Mouse (Mus musculus): ENCODE measurements at regions not wholly inside any gene's neighbourhood (a gene's known extent, or its start where the extent isn't known, plus 50 kb on each side); places are given as distances from the start of the nearest gene placed in this dataset.

- Histone ChIP-seq H3K4me2 (replicated peaks) (no peak overlapping the region), H3K4me1 (replicated peaks) (no peaks in the 10 kb centered on the region), H3K9me3 (no peaks in the 10 kb centered on the region), H3K36me3 (no peaks in the 10 kb centered on the region), H3K9ac (no peak overlapping the region), H3K27ac (no peak overlapping the region), H3K4me3 (replicated peaks) (no peak overlapping the region), H3K27me3 (replicated peaks) (no peaks in the 10 kb centered on the region)
- ATAC-seq, result no peak
- 25% methylated on average over 3 of the region's 3 CpGs for WGBS
These were observed 70.0 kb upstream of the Gli2 start for GRCm38 (mm10) chr1:119123402-119123801.

GRCm38 (mm10) chr1:119122975-119123374, 69.6 kb upstream of the Gli2 start:
- no peak overlapping the region for H3K4me2 ChIP-seq (replicated peaks)
- no peak for ATAC-seq
- no peak overlapping the region for H3K9ac ChIP-seq
- no peak overlapping the region for H3K4me3 ChIP-seq (replicated peaks)
- H3K9me3 ChIP-seq, result no peaks in the 10 kb centered on the region
- H3K27ac ChIP-seq, result no peak overlapping the region
- H3K36me3 ChIP-seq, result no peaks in the 10 kb centered on the region
- no peaks in the 10 kb centered on the region for H3K4me1 ChIP-seq (replicated peaks)
- no peaks in the 10 kb centered on the region for H3K27me3 ChIP-seq (replicated peaks)
- 55% methylated on average over 6 of the region's 6 CpGs for WGBS

- Histone ChIP-seq H3K4me2 (replicated peaks) (no peak overlapping the region), H3K4me1 (replicated peaks) (0 out of 2 replicates have a peak, but pooled peaks cover 5% of the 10 kb centered on the region), H3K9me3 (no peaks in the 10 kb centered on the region), H3K27me3 (replicated peaks) (no peaks in the 10 kb centered on the region), H3K27ac (no peak overlapping the region), H3K36me3 (no peaks in the 10 kb centered on the region), H3K9ac (no peak overlapping the region), H3K4me3 (replicated peaks) (no peak overlapping the region)
- peak; percentile 62 for ATAC-seq
- WGBS, result 38% methylated on average over 8 of the region's 8 CpGs
These were observed 66.6 kb upstream of the Gli2 start for GRCm38 (mm10) chr1:119119863-119120569.

GRCm38 (mm10) chr1:119115106-119115674, 61.8 kb upstream of the Gli2 start:
- WGBS, result 77% methylated on average over 7 of the region's 7 CpGs

GRCm38 (mm10) chr1:119108578-119108977, 55.2 kb upstream of the Gli2 start:
- no peaks in the 10 kb centered on the region for H3K4me1 ChIP-seq (replicated peaks)
- H3K4me3 ChIP-seq (replicated peaks), result no peak overlapping the region
- H3K27me3 ChIP-seq (replicated peaks), result no peaks in the 10 kb centered on the region
- no peak overlapping the region for H3K9ac ChIP-seq
- no peak overlapping the region for H3K27ac ChIP-seq
- H3K36me3 ChIP-seq, result no peaks in the 10 kb centered on the region
- WGBS, result 73% methylated on average over 9 of the region's 9 CpGs
- H3K9me3 ChIP-seq, result no peaks in the 10 kb centered on the region
- no peak for ATAC-seq
- H3K4me2 ChIP-seq (replicated peaks), result no peak overlapping the region

More at GRCm38 (mm10) chr1:119115106-119115674, 61.8 kb upstream of the Gli2 start:
- Histone ChIP-seq H3K4me3 (replicated peaks) (no peak overlapping the region), H3K9me3 (no peaks in the 10 kb centered on the region), H3K4me2 (replicated peaks) (no peak overlapping the region), H3K27ac (no peak overlapping the region), H3K36me3 (no peaks in the 10 kb centered on the region), H3K4me1 (replicated peaks) (0 out of 2 replicates have a peak, but pooled peaks cover 5% of the 10 kb centered on the region), H3K27me3 (replicated peaks) (no peaks in the 10 kb centered on the region), H3K9ac (no peak overlapping the region)
- ATAC-seq, result no peak

- no peak overlapping the region for H3K27ac ChIP-seq
- H3K4me2 ChIP-seq (replicated peaks), result no peak overlapping the region
- WGBS, result 54% methylated on average over 18 of the region's 18 CpGs
- no peaks in the 10 kb centered on the region for H3K9me3 ChIP-seq
- H3K4me1 ChIP-seq (replicated peaks), result no peaks in the 10 kb centered on the region
- no peak overlapping the region for H3K9ac ChIP-seq
- H3K36me3 ChIP-seq, result no peaks in the 10 kb centered on the region
- no peak overlapping the region for H3K4me3 ChIP-seq (replicated peaks)
- no peaks in the 10 kb centered on the region for H3K27me3 ChIP-seq (replicated peaks)
- no peak for ATAC-seq
These were observed 53.0 kb upstream of the Gli2 start for GRCm38 (mm10) chr1:119106246-119106975.

Data from intestine, embryonic 15.5 days (tissue).